Mouse (Mus musculus) testis, postnatal 14 days (tissue): ENCODE data around the gene Scrn1.
A peak's percentile ranks its signal among the peaks of the same experiment; 100 is the strongest.

ENCODE experiments used
- DNase-seq: peaks from one replicate; pipeline ENCODE4 v3.0.0; 2021; ENCODE audit warnings: low spot score

The Scrn1 gene

GRCm38 (mm10) chr6:54530182-54530581 is 36.1 kb downstream of the Scrn1 start:
- no peak for DNase-seq

GRCm38 (mm10) chr6:54528666-54529065 is 37.6 kb downstream of the Scrn1 start:
- no peak for DNase-seq

DNA sequence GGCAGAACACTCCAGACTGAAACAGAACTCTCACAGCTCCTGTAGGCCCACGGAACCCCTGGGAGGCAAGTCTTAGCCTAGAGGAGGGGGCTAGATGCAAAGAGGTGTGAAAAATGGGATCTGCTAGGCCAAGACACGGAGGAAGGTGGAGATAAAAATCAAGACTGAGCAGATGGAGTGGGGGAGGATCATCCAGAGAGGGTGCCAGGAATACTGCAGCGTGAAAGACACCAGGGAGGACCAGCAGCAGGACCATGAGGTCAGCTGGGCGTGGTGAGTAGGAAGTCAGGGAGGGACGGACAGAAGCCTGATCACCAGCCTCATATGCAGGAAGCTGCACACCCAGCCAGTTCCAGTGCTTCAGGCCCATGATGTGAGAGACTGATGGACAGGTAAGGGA is 47.5 kb downstream of the Scrn1 start:
- DNase-seq, result no peak

DNA sequence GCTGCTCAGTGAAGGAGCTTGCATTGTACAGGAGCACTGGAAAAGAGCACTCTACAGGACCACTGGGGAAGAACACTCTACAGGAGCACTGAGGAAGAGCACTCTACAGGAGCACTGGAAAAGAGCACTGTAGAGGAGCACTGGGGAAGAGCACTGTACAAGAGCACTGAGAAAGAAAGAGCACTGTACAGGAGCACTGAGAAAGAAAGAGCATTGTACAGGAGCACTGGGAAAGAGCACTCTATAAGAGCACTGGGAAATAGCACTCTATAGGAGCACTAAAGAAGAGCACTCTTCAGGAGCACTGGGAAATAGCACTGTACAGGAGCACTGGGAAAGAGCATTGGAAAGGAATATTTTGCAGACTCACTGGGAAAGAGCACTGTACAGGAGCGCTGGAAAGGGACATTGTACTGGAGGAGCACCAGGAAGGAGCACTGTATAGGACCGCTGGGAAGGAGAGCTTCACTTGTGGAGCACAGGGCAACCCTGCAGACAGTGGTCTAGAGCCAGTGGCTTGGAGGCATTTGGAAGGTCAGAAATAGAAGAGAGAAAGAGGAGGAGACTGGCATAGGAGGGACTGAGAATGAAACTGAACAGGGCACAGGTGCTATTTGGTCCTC is 49.7 kb downstream of the Scrn1 start:
- no peak for DNase-seq

GRCm38 (mm10) chr6:54512256-54512655 is 54.0 kb downstream of the Scrn1 start:
- DNase-seq, result no peak

GRCm38 (mm10) chr6:54509264-54509663 is 57.0 kb downstream of the Scrn1 start:
- DNase-seq, result no peak

DNA sequence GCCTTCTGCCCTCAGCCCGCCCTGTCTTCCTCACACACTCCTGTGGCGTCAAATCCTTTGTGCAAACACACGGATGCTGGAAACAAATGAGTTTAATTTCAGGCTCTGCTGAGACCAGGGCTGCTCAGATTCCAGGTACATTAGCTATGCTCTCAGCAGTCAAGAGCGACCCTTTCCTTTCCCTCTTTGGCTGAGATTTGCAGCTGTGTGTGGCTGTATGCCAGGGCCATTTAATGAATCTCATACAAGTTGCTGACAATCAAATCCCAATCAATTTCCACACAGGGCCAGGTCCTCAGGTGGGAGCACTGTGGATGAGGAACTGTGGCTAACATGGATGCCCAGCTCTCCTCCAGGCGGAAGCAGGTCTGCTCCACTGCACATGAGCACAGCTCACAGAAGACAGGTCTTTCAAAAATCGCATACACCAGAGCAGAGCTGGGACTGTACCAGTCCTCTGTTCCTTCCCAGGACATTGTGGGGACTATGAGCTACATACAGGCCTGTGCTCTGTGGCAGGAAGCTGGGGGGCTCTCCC is 58.0 kb downstream of the Scrn1 start:
- no peak for DNase-seq

GRCm38 (mm10) chr6:54507808-54508207 is 58.5 kb downstream of the Scrn1 start:
- no peak for DNase-seq

- peak; percentile 40 for DNase-seq
Observed at GRCm38 (mm10) chr6:54507002-54507401, 59.3 kb downstream of the Scrn1 start.

DNA sequence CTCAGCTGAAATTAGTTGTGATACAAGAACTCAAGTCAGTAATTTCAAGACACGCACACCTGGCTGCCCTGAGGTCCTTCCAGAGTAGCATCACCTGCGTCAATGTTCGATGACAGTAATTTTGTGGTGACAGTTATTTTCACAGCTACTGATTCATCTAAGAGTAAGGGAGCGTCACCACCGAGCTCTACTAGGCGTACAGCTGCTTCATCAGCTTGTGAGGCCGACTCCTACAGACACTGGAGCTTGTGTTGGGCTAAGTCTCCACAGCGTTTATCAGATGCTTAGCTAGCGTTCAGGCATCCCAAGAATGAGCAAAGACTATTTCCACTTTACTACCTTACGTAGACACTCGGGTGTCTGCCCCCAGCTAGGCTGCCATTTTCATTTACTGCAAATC is 60.0 kb downstream of the Scrn1 start:
- no peak for DNase-seq

- peak; percentile 48 for DNase-seq
Observed at GRCm38 (mm10) chr6:54502661-54503115, 63.6 kb downstream of the Scrn1 start.

DNA sequence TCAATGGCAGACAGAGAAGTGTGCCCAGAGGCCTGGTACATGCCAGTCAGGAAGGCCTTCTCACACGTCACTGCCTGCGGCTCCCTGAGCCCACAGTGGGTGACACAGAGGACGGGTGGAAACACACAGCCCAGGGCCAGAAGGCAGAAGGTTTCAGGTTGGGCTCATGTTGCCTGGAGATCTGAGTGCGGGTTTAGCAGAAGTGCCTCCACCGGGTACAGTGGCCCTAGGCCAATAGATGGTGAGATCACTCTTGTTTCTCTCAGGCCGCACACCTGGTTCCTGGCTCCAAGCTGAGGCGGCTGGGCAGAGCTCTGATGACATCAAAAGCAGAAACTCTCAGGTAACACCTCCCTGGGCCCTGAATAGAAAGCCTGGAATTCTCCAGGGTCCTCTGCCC is 70.1 kb downstream of the Scrn1 start:
- DNase-seq, result no peak

DNA sequence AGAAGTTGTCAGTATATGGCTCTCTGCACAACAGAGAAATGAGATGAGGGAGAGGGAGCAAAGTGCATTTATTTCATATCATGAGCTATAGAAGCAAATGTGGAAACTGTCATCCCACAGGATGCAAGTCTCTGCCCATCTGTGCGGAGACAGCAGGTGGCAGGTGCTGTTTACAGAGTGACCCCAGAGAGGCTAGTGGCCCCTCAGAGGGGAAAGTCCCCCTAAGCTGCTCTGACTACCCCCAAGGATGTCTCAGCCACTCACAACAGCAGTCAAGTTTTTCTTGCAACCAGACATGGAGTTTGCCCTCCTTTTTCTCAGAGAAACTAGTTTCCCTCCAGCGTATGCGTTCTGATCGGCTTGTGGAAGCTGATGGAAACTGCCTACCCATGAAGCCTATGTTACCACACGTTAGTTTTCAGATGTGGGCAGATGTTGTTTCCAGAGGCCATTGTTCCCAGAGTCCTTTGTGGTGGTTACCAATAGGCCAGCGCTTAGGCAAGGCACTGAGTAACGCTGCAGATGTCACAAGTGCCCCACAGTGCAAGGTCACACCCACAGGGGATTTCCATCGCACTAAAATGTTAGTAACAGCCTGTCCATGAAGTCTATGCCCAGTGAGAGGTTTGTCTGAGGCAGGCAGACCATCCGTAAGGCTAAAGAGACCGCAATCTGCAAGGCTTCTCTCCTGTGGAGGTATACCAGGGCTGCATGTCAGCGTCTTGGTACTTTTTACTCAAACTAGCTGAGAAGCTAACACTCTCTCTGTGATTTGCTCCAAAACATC is 71.5 kb downstream of the Scrn1 start:
- DNase-seq, result no peak

DNA sequence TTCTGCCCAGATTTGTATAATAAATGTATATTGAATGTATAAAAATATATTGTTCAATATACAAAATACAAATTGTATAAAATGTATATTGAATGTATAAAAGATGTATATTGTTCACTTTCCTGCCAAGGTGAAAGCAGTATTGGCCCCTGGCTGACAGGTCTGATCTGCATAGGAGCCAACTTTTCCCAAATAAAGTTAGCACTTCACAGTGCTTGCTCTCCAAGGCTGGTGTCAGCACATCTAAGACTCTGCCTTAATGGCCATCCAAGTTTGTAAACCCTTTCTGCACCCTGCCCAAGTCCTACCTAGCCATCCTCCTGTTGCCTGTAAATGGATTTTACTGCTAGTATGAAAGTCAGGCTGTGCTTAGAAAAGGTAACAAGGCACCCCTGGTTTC is 72.2 kb downstream of the Scrn1 start:
- DNase-seq, result no peak

- DNase-seq, result no peak
Observed at GRCm38 (mm10) chr6:54491074-54491473, 75.2 kb downstream of the Scrn1 start.

- DNase-seq, result no peak
Observed at GRCm38 (mm10) chr6:54485973-54486569, 80.2 kb downstream of the Scrn1 start.

DNA sequence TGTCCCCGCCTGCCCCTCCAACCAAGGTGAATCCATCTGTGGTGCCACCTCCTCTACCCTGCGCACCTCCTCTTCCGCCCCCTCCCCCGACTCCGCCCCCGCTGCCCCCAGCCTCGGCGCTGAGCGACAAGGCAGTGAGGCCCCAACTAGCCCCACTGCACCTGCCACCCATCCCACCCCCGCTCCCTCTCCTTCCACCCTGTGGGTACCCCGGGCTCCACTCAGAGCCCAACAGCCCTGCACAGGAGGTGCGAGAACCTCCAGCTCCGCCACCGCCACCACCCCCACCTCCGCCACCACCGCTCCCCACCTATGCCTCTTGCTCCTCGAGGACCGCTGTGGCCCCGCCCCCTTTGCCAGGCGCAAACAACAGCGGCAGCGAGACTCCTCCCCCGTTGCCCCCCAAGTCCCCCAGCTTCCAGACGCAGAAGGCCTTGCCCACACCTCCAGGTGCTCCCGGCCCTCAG is 80.8 kb downstream of the Scrn1 start:
- peak; percentile 31 for DNase-seq

GRCm38 (mm10) chr6:54485000-54485399 is 81.3 kb downstream of the Scrn1 start:
- peak; percentile 30 for DNase-seq

GRCm38 (mm10) chr6:54481390-54482112 is 84.7 kb downstream of the Scrn1 start:
- no peak for DNase-seq

DNA sequence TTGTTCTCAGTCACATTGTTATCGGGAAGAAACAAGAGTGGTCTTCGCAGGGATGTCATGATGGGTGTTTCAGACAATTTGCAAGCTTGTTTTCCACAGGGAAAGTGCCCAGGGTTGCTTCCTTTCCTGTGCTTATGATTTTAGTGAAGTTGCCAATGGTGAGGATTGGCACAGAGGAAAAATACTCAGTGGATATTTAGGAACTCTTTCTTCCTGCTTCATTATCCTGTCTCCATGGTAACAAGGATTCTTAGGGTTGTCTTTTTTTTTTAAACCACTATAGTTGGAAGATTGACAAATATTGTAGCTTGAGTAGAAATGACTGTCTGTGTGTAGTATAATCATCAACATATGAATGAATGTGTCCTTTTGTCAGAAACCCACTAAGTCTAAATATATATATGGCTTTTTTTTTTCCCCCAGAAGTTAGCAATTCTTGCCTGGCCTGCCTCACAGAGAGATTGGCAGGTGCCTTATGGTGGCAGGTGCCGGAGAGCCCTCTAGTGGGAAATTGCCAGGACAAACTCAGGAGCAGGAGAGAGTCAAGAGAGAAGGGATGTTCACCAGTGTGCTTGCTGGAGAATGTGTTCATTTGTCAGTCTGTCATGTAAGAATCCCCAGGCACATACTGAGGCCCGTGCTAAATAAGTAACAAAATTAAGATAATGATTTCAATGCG is 87.5 kb downstream of the Scrn1 start:
- no peak for DNase-seq

GRCm38 (mm10) chr6:54475926-54476667 is 90.2 kb downstream of the Scrn1 start:
- DNase-seq, result no peak
